Mouse (Mus musculus) forebrain, embryonic 12.5 days (tissue): ENCODE measurements around the gene Qpct. TPM values are rescaled to one million over a fixed set of nuclear protein-coding genes. Genes with fewer than 3 reads are reported as not detected.

Experiments
- ATAC-seq: fragments of 200-750 bp; cut with Nextera tagmentation; 2 replicates; pipeline ENCODE4 v1.8.0; 2017; ENCODE audit warnings: moderate TSS enrichment; ENCODE audit not compliant: low FRiP score
- H3K27ac ChIP-seq: fragments of 300-500 bp; sonication (generic); 2 replicates; pipeline ENCODE4 v1.5.1; 2016; ENCODE audit warnings: mild to moderate bottlenecking
- H3K27me3 ChIP-seq: fragments of 300-500 bp; sonication (generic); 2 replicates; pipeline ENCODE4 v1.6.1; 2016; ENCODE audit warnings: mild to moderate bottlenecking
- H3K36me3 ChIP-seq: fragments of 300-500 bp; sonication (generic); replicated peaks from 2 replicates; pipeline ENCODE4 v1.6.1; 2016; ENCODE audit warnings: mild to moderate bottlenecking
- H3K4me1 ChIP-seq: fragments of 300-500 bp; sonication (generic); 2 replicates; pipeline ENCODE4 v1.6.1; 2016
- H3K4me2 ChIP-seq: fragments of 300-500 bp; sonication (generic); 2 replicates; pipeline ENCODE4 v1.6.1; 2016; ENCODE audit warnings: mild to moderate bottlenecking, moderate library complexity
- H3K4me3 ChIP-seq: fragments of 300-500 bp; sonication (generic); replicated peaks from 2 replicates; pipeline ENCODE4 v1.5.1; 2016; ENCODE audit warnings: mild to moderate bottlenecking
- H3K9ac ChIP-seq: fragments of 300-500 bp; sonication (generic); 2 replicates; pipeline ENCODE4 v1.6.1; 2016; ENCODE audit warnings: mild to moderate bottlenecking
- H3K9me3 ChIP-seq: fragments of 300-500 bp; sonication (generic); 2 replicates; pipeline ENCODE4 v1.6.1; 2016
- WGBS: fragments of 180-500 bp; shearing (Covaris S2); methylation state at CpG from one replicate; pipeline ENCODE4 v1.1.7; 2016; 5-methylcytosine and 5-hydroxymethylcytosine counted together
- polyA plus RNA-seq: library from polyadenylated mRNA; unstranded; fragments of >200 nt; fragmentation: Nextera tagmentation; extraction: Ambion mirVana; gene quantifications from 2 replicates; pipeline ENCODE4 v1.2.1, GENCODE M21; 2016

Qpct gene
- polyA plus RNA-seq, 1 experiment from 2014 or later: 8.8 TPM

- Histone ChIP-seq H3K36me3 (no peaks in the 10 kb centered on the region), H3K4me2 (no peak overlapping the region), H3K9me3 (no peaks in the 10 kb centered on the region), H3K9ac (no peak overlapping the region), H3K4me3 (no peak overlapping the region), H3K27ac (no peak overlapping the region), H3K27me3 (no peaks in the 10 kb centered on the region), H3K4me1 (no peaks in the 10 kb centered on the region)
- ATAC-seq: no peak
- 94% methylated on average over 2 of the region's 2 CpGs for WGBS
Observed at GRCm38 (mm10) chr17:79136401-79136800, 84.7 kb downstream of the Qpct start.

Other genes with a start within 250 kb of the Qpct start
- 20.6 TPM in 2 replicates for gene Heatr5b, start 216.5 kb upstream of the Qpct start, polyA plus RNA-seq
- 51.3 and 53.4 TPM in 2 replicates for gene Gpatch11, start 216.3 kb upstream of the Qpct start, polyA plus RNA-seq
- 6.5 and 7.4 TPM in 2 replicates for gene Eif2ak2, start 169.3 kb upstream of the Qpct start, polyA plus RNA-seq
- gene Sult6b1, start 144.9 kb upstream of the Qpct start, polyA plus RNA-seq: 0.18 TPM in 1 of 2 replicates, not detected in the other
- gene Cebpzos, start 135.4 kb upstream of the Qpct start, polyA plus RNA-seq: 109 and 112 TPM in 2 replicates
- 69.2 and 76.0 TPM in 2 replicates for gene Cebpz, start 114.8 kb upstream of the Qpct start, polyA plus RNA-seq
- 46.3 and 55.6 TPM in 2 replicates for gene Ndufaf7, start 114.8 kb upstream of the Qpct start, polyA plus RNA-seq
- 51.0 and 55.2 TPM in 2 replicates for gene Prkd3, start 31.1 kb upstream of the Qpct start, polyA plus RNA-seq